Mouse (Mus musculus): ENCODE results near the gene Gmnc. TPM values are rescaled to one million over a fixed set of nuclear protein-coding genes. Genes with fewer than 3 reads are reported as not detected.

Gene Gmnc
- polyA plus RNA-seq (2016; fragmentation: Nextera tagmentation; extraction: Ambion mirVana) = 0.06 TPM in 2 replicates

DNA sequence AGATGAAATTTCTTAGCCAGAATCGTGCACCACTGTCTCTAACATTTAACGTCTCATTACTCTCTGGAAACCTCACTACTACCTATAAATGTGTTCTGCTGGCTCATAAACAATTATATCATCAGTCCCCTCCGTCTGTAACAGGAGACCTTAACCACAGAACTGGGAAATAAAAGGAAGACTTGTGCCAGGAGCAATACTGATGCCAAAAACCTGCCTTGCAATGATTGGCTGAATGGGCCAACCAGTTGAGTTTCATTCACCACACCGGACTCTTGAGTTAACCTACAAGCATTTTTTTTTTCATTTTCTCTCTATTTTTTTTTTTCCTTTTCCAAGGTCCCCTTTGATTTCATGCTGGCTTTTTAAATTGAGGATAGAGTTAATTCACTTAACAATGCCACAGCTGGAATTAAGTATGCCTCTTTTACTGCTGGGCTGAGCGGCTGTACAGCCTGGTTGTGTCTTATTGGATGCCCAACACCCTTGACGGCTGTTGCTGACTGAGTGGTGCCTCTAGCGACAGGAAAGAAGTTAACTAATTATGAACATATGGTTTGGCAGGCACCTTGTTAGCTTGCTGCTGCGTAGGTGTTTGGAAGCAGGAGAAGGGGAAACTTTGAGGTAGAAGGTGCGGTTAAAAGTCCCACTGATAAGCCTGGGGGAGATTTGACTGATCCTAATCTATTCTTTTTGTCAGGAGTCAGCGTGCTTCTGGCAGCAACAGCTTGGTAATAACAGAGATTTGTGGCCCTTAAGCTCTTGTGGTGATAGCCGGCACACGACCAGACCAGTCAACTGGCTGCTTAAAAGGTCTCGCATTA lies at the start of gene Gmnc:
Gene Gmnc (minus strand): TSS at position 176 of the 824 bp plus-strand sequence.
- H3K9ac ChIP-seq = no peak within 1 kb of the TSS
- no peaks in the 10 kb centered on the region for H3K27me3 ChIP-seq
- WGBS = 45% methylated on average over 13 of the region's 13 CpGs
- no peaks in the 10 kb centered on the region for H3K36me3 ChIP-seq
- H3K4me2 ChIP-seq (replicated peaks) = no peak within 1 kb of the TSS
- no peak within 1 kb of the TSS for H3K4me3 ChIP-seq
- H3K9me3 ChIP-seq = no peaks in the 10 kb centered on the region
- no peak within 1 kb of the TSS for H3K27ac ChIP-seq
- ATAC-seq (ENCODE audit: insufficient number of reproducible peaks, insufficient read depth, low FRiP score, low TSS enrichment) = no peak
- no peaks in the 10 kb centered on the region for H3K4me1 ChIP-seq

- H3K36me3 ChIP-seq = no peaks in the 10 kb centered on the region
- no peaks in the 10 kb centered on the region for H3K27me3 ChIP-seq
- H3K9ac ChIP-seq = no peak overlapping the region
- ATAC-seq (ENCODE audit: insufficient number of reproducible peaks, insufficient read depth, low FRiP score, low TSS enrichment) = no peak
- no peak overlapping the region for H3K4me3 ChIP-seq
- H3K4me2 ChIP-seq (replicated peaks) = no peak overlapping the region
- no peak overlapping the region for H3K27ac ChIP-seq
- no peaks in the 10 kb centered on the region for H3K9me3 ChIP-seq
- WGBS = 93% methylated on average over 2 of the region's 2 CpGs
- no peaks in the 10 kb centered on the region for H3K4me1 ChIP-seq
These were observed 35.8 kb upstream of the Gmnc start for GRCm38 (mm10) chr16:27027281-27027680.

- H3K27me3 ChIP-seq = no peaks in the 10 kb centered on the region
- H3K4me1 ChIP-seq = no peaks in the 10 kb centered on the region
- H3K36me3 ChIP-seq = no peaks in the 10 kb centered on the region
- H3K9me3 ChIP-seq = no peaks in the 10 kb centered on the region
- H3K4me2 ChIP-seq (replicated peaks) = no peak overlapping the region
- no peak overlapping the region for H3K27ac ChIP-seq
- no peak overlapping the region for H3K4me3 ChIP-seq
- H3K9ac ChIP-seq = no peak overlapping the region
- no peak for ATAC-seq (ENCODE audit: insufficient number of reproducible peaks, insufficient read depth, low FRiP score, low TSS enrichment)
- 83% methylated on average over 4 of the region's 4 CpGs for WGBS
These were observed 34.8 kb upstream of the Gmnc start for GRCm38 (mm10) chr16:27026226-27026625.

DNA sequence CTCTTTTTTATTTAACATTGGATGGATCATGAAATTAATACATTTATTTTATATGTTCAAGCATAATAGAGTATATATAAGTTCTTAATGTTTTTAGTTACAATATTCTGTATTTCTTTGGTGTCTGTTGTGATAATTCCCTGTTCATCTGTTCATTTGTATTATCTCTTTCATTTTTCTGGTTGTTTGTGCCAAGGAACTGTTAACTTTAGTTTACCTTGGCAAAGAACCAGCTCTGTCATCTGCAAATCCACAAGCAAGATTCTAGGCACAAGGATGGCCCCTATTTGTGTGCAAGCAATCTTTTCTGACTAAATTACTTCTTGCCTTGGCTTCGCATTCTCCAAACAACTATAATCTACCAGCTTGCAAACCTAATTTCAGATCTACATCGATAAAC lies 31.3 kb upstream of the Gmnc start:
- Histone ChIP-seq H3K9me3 (no peaks in the 10 kb centered on the region), H3K27ac (no peak overlapping the region), H3K36me3 (no peaks in the 10 kb centered on the region), H3K4me3 (no peak overlapping the region), H3K9ac (no peak overlapping the region), H3K4me2 (replicated peaks) (no peak overlapping the region), H3K27me3 (no peaks in the 10 kb centered on the region), H3K4me1 (no peaks in the 10 kb centered on the region)
- WGBS = 87% methylated on average over 2 of the region's 2 CpGs
- no peak for ATAC-seq (ENCODE audit: insufficient number of reproducible peaks, insufficient read depth, low FRiP score, low TSS enrichment)

- no peak overlapping the region for H3K27ac ChIP-seq
- H3K9ac ChIP-seq = no peak overlapping the region
- no peaks in the 10 kb centered on the region for H3K27me3 ChIP-seq
- 41% methylated on average over 4 of the region's 4 CpGs for whole genome bisulfite sequencing
- no peak for ATAC-seq (ENCODE audit: insufficient number of reproducible peaks, insufficient read depth, low FRiP score, low TSS enrichment)
- no peaks in the 10 kb centered on the region for H3K36me3 ChIP-seq
- no peaks in the 10 kb centered on the region for H3K4me1 ChIP-seq
- no peaks in the 10 kb centered on the region for H3K9me3 ChIP-seq
- H3K4me3 ChIP-seq = no peak overlapping the region
- no peak overlapping the region for H3K4me2 ChIP-seq (replicated peaks)
These were observed 25.9 kb upstream of the Gmnc start for GRCm38 (mm10) chr16:27017309-27017708.

GRCm38 (mm10) chr16:27002714-27003113 lies 11.3 kb upstream of the Gmnc start:
- Histone ChIP-seq H3K9me3 (no peaks in the 10 kb centered on the region), H3K27ac (no peak overlapping the region), H3K9ac (no peak overlapping the region), H3K4me2 (replicated peaks) (no peak overlapping the region), H3K27me3 (no peaks in the 10 kb centered on the region), H3K4me3 (no peak overlapping the region), H3K36me3 (no peaks in the 10 kb centered on the region), H3K4me1 (no peaks in the 10 kb centered on the region)
- ATAC-seq (ENCODE audit: insufficient number of reproducible peaks, insufficient read depth, low FRiP score, low TSS enrichment) = no peak
- WGBS = 89% methylated on average over 1 of the region's 1 CpGs

- no peaks in the 10 kb centered on the region for H3K36me3 ChIP-seq
- H3K9me3 ChIP-seq = no peaks in the 10 kb centered on the region
- 13% methylated on average over 2 of the region's 2 CpGs for WGBS
- no peaks in the 10 kb centered on the region for H3K4me1 ChIP-seq
- H3K4me2 ChIP-seq (replicated peaks) = no peak overlapping the region
- no peaks in the 10 kb centered on the region for H3K27me3 ChIP-seq
- H3K27ac ChIP-seq = no peak overlapping the region
- H3K4me3 ChIP-seq = no peak overlapping the region
- ATAC-seq (ENCODE audit: insufficient number of reproducible peaks, insufficient read depth, low FRiP score, low TSS enrichment) = no peak
- H3K9ac ChIP-seq = no peak overlapping the region
These were observed 8.1 kb upstream of the Gmnc start for GRCm38 (mm10) chr16:26999563-26999962.

GRCm38 (mm10) chr16:26989415-26990315 lies 1.8 kb downstream of the Gmnc start:
- WGBS = 79% methylated on average over 19 of the region's 19 CpGs
- H3K36me3 ChIP-seq = no peaks in the 10 kb centered on the region
- no peak overlapping the region for H3K9ac ChIP-seq
- no peaks in the 10 kb centered on the region for H3K4me1 ChIP-seq
- H3K27me3 ChIP-seq = no peaks in the 10 kb centered on the region
- no peak overlapping the region for H3K4me3 ChIP-seq
- H3K9me3 ChIP-seq = no peaks in the 10 kb centered on the region
- no peak overlapping the region for H3K27ac ChIP-seq
- H3K4me2 ChIP-seq (replicated peaks) = no peak overlapping the region
- ATAC-seq (ENCODE audit: insufficient number of reproducible peaks, insufficient read depth, low FRiP score, low TSS enrichment) = no peak

DNA sequence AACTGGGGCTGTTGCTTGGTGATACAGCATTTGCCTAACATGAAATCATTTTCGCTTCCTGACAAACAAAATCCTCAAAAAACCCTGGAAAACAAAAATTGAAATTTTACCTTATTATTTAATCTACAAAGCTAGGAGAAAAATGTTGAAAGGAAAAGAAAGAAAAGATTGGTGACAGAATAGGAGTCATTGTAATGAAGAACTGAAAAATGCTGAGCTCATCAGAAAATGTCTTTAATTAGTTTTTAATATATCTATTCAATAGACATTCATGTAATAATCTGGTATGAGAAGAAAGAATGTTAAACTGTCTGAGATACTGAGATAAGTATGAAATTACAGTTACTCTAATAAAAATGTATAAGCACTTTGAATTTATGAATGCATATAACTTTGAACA lies 3.3 kb downstream of the Gmnc start:
- Histone ChIP-seq H3K9me3 (no peaks in the 10 kb centered on the region), H3K36me3 (no peaks in the 10 kb centered on the region), H3K27me3 (no peaks in the 10 kb centered on the region), H3K4me3 (no peak overlapping the region), H3K4me1 (no peaks in the 10 kb centered on the region), H3K27ac (no peak overlapping the region), H3K4me2 (replicated peaks) (no peak overlapping the region), H3K9ac (no peak overlapping the region)
- no peak for ATAC-seq (ENCODE audit: insufficient number of reproducible peaks, insufficient read depth, low FRiP score, low TSS enrichment)
- 77% methylated on average over 1 of the region's 1 CpGs for WGBS

DNA sequence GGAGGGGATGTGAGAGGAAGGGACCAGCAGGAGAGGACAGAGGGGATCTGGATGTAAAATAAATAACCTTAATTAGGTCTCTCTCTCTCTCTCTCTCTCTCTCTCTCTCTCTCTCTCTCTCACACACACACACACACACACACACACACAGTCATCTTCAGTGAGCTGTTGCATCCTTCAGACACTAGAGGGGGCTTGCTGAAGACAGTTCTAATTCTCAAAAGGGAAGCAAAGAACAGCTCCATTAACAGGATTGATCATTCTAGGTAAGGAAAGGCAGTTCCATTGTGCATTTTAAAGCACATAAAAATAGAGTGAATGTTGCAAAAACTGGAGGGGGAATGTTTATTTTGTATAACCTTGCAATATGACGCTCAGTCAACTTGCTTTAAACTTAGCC lies 5.7 kb downstream of the Gmnc start:
- Histone ChIP-seq H3K36me3 (no peaks in the 10 kb centered on the region), H3K9ac (no peak overlapping the region), H3K4me3 (no peak overlapping the region), H3K27ac (no peak overlapping the region), H3K9me3 (no peaks in the 10 kb centered on the region), H3K4me1 (no peaks in the 10 kb centered on the region), H3K27me3 (no peaks in the 10 kb centered on the region), H3K4me2 (replicated peaks) (no peak overlapping the region)
- WGBS = 90% methylated on average over 1 of the region's 1 CpGs
- ATAC-seq (ENCODE audit: insufficient number of reproducible peaks, insufficient read depth, low FRiP score, low TSS enrichment) = no peak

DNA sequence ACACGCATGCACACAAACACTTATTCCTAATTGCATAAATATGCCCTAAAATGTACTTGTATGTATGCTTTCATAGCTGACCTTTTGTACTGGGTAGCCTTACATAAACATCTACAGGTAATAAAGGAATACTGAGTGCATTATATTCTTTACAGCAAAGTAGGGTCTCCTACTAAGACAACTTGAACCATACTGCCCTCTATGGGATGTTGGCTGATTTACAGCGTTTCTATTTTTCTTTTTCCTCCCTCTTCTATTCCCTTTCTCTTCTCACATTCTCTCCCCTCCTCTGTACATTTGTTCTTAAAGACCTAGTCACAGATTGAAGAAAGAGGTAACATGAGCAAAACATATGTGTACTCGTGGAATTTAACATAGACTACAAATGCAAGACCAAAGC lies 9.3 kb downstream of the Gmnc start:
- 36% methylated on average over 3 of the region's 3 CpGs for WGBS
- Histone ChIP-seq H3K4me2 (replicated peaks) (no peak overlapping the region), H3K9me3 (no peaks in the 10 kb centered on the region), H3K4me3 (no peak overlapping the region), H3K9ac (no peak overlapping the region), H3K27ac (no peak overlapping the region), H3K4me1 (no peaks in the 10 kb centered on the region), H3K36me3 (no peaks in the 10 kb centered on the region), H3K27me3 (no peaks in the 10 kb centered on the region)
- no peak for ATAC-seq (ENCODE audit: insufficient number of reproducible peaks, insufficient read depth, low FRiP score, low TSS enrichment)

DNA sequence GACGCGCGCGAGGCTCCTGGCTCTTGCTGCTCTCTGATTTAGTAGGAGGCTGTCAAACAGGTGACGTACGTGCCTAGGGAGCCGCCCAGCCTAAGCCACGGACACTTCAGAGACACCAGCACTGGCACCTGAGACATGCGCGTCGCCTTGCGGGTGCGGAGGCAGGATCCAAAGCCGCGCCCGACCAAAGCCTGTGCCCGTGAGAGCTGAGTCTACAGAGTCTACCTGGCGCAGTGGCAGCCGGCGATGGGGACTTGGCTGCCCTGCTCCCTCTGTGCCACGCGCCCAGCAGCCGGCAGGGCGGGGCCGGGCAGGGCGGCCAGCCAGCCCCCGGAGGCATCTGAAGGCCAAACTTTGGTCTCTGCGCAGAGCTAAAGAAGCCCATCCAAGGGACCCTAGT lies 23.5 kb downstream of the Gmnc start:
- H3K36me3 ChIP-seq = no peaks in the 10 kb centered on the region
- H3K9ac ChIP-seq = no peak overlapping the region
- 2% methylated on average over 28 of the region's 28 CpGs for WGBS
- H3K4me2 ChIP-seq (replicated peaks) = peak overlapping the region; percentile 68
- H3K27me3 ChIP-seq = peaks cover 15% of the 10 kb centered on the region
- peak overlapping the region; percentile 37 for H3K4me3 ChIP-seq
- ATAC-seq (ENCODE audit: insufficient number of reproducible peaks, insufficient read depth, low FRiP score, low TSS enrichment) = no peak
- H3K4me1 ChIP-seq = peaks cover 5% of the 10 kb centered on the region
- H3K27ac ChIP-seq = no peak overlapping the region
- no peaks in the 10 kb centered on the region for H3K9me3 ChIP-seq

All from embryonic facial prominence, embryonic 12.5 days (tissue).